Mouse (Mus musculus): ENCODE data around the gene Whrn. TPM values are rescaled to one million over a fixed set of nuclear protein-coding genes. Genes with fewer than 3 reads are reported as not detected.

Gene Whrn
- polyA plus RNA-seq, 1 experiment from 2014 or later, result 4.0 TPM

- Histone ChIP-seq H3K4me2 (replicated peaks) (no peak overlapping the region), H3K9me3 (no peaks in the 10 kb centered on the region), H3K4me1 (replicated peaks) (no peaks in the 10 kb centered on the region; the same call in 1 of the 2 replicates), H3K4me3 (replicated peaks) (no peak overlapping the region), H3K27ac (no peak overlapping the region), H3K9ac (no peak overlapping the region), H3K36me3 (no peaks in the 10 kb centered on the region), H3K27me3 (replicated peaks) (no peaks in the 10 kb centered on the region)
- WGBS, result 61% methylated on average over 16 of the region's 16 CpGs
- peak; percentile 52; the same call in 1 of the 2 replicates for ATAC-seq
These were observed 58.5 kb downstream of the Whrn start for GRCm38 (mm10) chr4:63437119-63437815.

- Histone ChIP-seq H3K4me1 (replicated peaks) (no peaks in the 10 kb centered on the region; the same call in 1 of the 2 replicates), H3K4me2 (replicated peaks) (no peak overlapping the region), H3K27me3 (replicated peaks) (no peaks in the 10 kb centered on the region), H3K9me3 (no peaks in the 10 kb centered on the region), H3K9ac (no peak overlapping the region), H3K4me3 (replicated peaks) (no peak overlapping the region), H3K36me3 (no peaks in the 10 kb centered on the region), H3K27ac (no peak overlapping the region)
- ATAC-seq, result no peak
- 68% methylated on average over 9 of the region's 9 CpGs for WGBS
These were observed 60.4 kb downstream of the Whrn start for GRCm38 (mm10) chr4:63435402-63435801.

GRCm38 (mm10) chr4:63431098-63431497, 64.7 kb downstream of the Whrn start:
- Histone ChIP-seq H3K4me2 (replicated peaks) (no peak overlapping the region), H3K9ac (no peak overlapping the region), H3K9me3 (no peaks in the 10 kb centered on the region), H3K4me3 (replicated peaks) (no peak overlapping the region), H3K36me3 (no peaks in the 10 kb centered on the region), H3K27ac (no peak overlapping the region), H3K4me1 (replicated peaks) (no peaks in the 10 kb centered on the region), H3K27me3 (replicated peaks) (no peaks in the 10 kb centered on the region)
- 67% methylated on average over 5 of the region's 5 CpGs for WGBS
- no peak for ATAC-seq

GRCm38 (mm10) chr4:63430357-63430756, 65.4 kb downstream of the Whrn start:
- Histone ChIP-seq H3K36me3 (no peaks in the 10 kb centered on the region), H3K9me3 (no peaks in the 10 kb centered on the region), H3K4me3 (replicated peaks) (no peak overlapping the region), H3K9ac (no peak overlapping the region), H3K4me2 (replicated peaks) (no peak overlapping the region), H3K27me3 (replicated peaks) (no peaks in the 10 kb centered on the region), H3K4me1 (replicated peaks) (no peaks in the 10 kb centered on the region), H3K27ac (no peak overlapping the region)
- no peak for ATAC-seq
- WGBS, result 47% methylated on average over 3 of the region's 3 CpGs

- no peaks in the 10 kb centered on the region for H3K4me1 ChIP-seq (replicated peaks)
- no peak overlapping the region for H3K4me3 ChIP-seq (replicated peaks)
- H3K4me2 ChIP-seq (replicated peaks), result no peak overlapping the region
- H3K27ac ChIP-seq, result no peak overlapping the region
- H3K9ac ChIP-seq, result no peak overlapping the region
- no peak for ATAC-seq
- 54% methylated on average over 8 of the region's 8 CpGs for WGBS
- H3K27me3 ChIP-seq (replicated peaks), result no peaks in the 10 kb centered on the region
- no peaks in the 10 kb centered on the region for H3K9me3 ChIP-seq
- H3K36me3 ChIP-seq, result no peaks in the 10 kb centered on the region
These were observed 69.5 kb downstream of the Whrn start for GRCm38 (mm10) chr4:63426308-63426707.

- H3K4me3 ChIP-seq (replicated peaks), result no peak overlapping the region
- no peaks in the 10 kb centered on the region for H3K36me3 ChIP-seq
- H3K27ac ChIP-seq, result no peak overlapping the region
- no peak for ATAC-seq
- H3K9ac ChIP-seq, result no peak overlapping the region
- no peak overlapping the region for H3K4me2 ChIP-seq (replicated peaks)
- peaks cover 4% of the 10 kb centered on the region; the same call in 1 of the 2 replicates for H3K4me1 ChIP-seq (replicated peaks)
- H3K9me3 ChIP-seq, result no peaks in the 10 kb centered on the region
- H3K27me3 ChIP-seq (replicated peaks), result no peaks in the 10 kb centered on the region
- WGBS, result 45% methylated on average over 5 of the region's 5 CpGs
These were observed 72.0 kb downstream of the Whrn start for GRCm38 (mm10) chr4:63423811-63424210.

- Histone ChIP-seq H3K4me1 (replicated peaks) (peaks cover 4% of the 10 kb centered on the region; the same call in 1 of the 2 replicates), H3K9me3 (no peaks in the 10 kb centered on the region), H3K27ac (no peak overlapping the region), H3K4me2 (replicated peaks) (no peak overlapping the region), H3K4me3 (replicated peaks) (no peak overlapping the region), H3K9ac (no peak overlapping the region), H3K36me3 (no peaks in the 10 kb centered on the region), H3K27me3 (replicated peaks) (no peaks in the 10 kb centered on the region)
- ATAC-seq, result no peak
- 63% methylated on average over 1 of the region's 1 CpGs for WGBS
These were observed 72.6 kb downstream of the Whrn start for GRCm38 (mm10) chr4:63423231-63423630.

GRCm38 (mm10) chr4:63420143-63420920, 75.5 kb downstream of the Whrn start:
- Histone ChIP-seq H3K9me3 (no peaks in the 10 kb centered on the region), H3K4me2 (replicated peaks) (no peak overlapping the region), H3K4me3 (replicated peaks) (no peak overlapping the region), H3K4me1 (replicated peaks) (peaks cover 6% of the 10 kb centered on the region; the same call in 1 of the 2 replicates), H3K9ac (no peak overlapping the region), H3K36me3 (no peaks in the 10 kb centered on the region), H3K27me3 (replicated peaks) (no peaks in the 10 kb centered on the region), H3K27ac (no peak overlapping the region)
- ATAC-seq, result no peak
- WGBS, result 61% methylated on average over 14 of the region's 14 CpGs

- 81% methylated on average over 11 of the region's 11 CpGs for WGBS
- H3K4me3 ChIP-seq (replicated peaks), result no peak overlapping the region
- no peaks in the 10 kb centered on the region for H3K27me3 ChIP-seq (replicated peaks)
- H3K27ac ChIP-seq, result no peak overlapping the region
- peaks cover 6% of the 10 kb centered on the region; the same call in 1 of the 2 replicates for H3K4me1 ChIP-seq (replicated peaks)
- H3K9ac ChIP-seq, result no peak overlapping the region
- H3K9me3 ChIP-seq, result no peaks in the 10 kb centered on the region
- no peak overlapping the region for H3K4me2 ChIP-seq (replicated peaks)
- H3K36me3 ChIP-seq, result no peaks in the 10 kb centered on the region
- no peak for ATAC-seq
These were observed 77.5 kb downstream of the Whrn start for GRCm38 (mm10) chr4:63418270-63418669.

- ATAC-seq, result peak; percentile 70
These were observed 78.4 kb downstream of the Whrn start for GRCm38 (mm10) chr4:63417318-63417957.

GRCm38 (mm10) chr4:63414951-63415350, 80.8 kb downstream of the Whrn start:
- H3K4me2 ChIP-seq (replicated peaks), result no peak overlapping the region
- 76% methylated on average over 5 of the region's 5 CpGs for WGBS
- no peak overlapping the region for H3K9ac ChIP-seq
- H3K27me3 ChIP-seq (replicated peaks), result no peaks in the 10 kb centered on the region
- no peak overlapping the region for H3K27ac ChIP-seq
- H3K9me3 ChIP-seq, result no peaks in the 10 kb centered on the region
- H3K4me1 ChIP-seq (replicated peaks), result peaks cover 6% of the 10 kb centered on the region
- ATAC-seq, result no peak
- H3K36me3 ChIP-seq, result no peaks in the 10 kb centered on the region
- no peak overlapping the region for H3K4me3 ChIP-seq (replicated peaks)

More at GRCm38 (mm10) chr4:63417318-63417957, 78.4 kb downstream of the Whrn start:
- no peak overlapping the region for H3K4me2 ChIP-seq (replicated peaks)
- no peak overlapping the region for H3K27ac ChIP-seq
- no peaks in the 10 kb centered on the region for H3K9me3 ChIP-seq
- no peaks in the 10 kb centered on the region for H3K27me3 ChIP-seq (replicated peaks)
- H3K36me3 ChIP-seq, result no peaks in the 10 kb centered on the region
- H3K4me3 ChIP-seq (replicated peaks), result no peak overlapping the region
- 24% methylated on average over 9 of the region's 9 CpGs for WGBS
- H3K9ac ChIP-seq, result no peak overlapping the region
- H3K4me1 ChIP-seq (replicated peaks), result peaks cover 6% of the 10 kb centered on the region; the same call in 1 of the 2 replicates

- Histone ChIP-seq H3K27me3 (replicated peaks) (no peaks in the 10 kb centered on the region), H3K36me3 (no peaks in the 10 kb centered on the region), H3K4me1 (replicated peaks) (peaks cover 24% of the 10 kb centered on the region), H3K27ac (no peak overlapping the region), H3K9ac (no peak overlapping the region), H3K9me3 (no peaks in the 10 kb centered on the region), H3K4me3 (replicated peaks) (no peak overlapping the region), H3K4me2 (replicated peaks) (no peak overlapping the region)
- WGBS, result 55% methylated on average over 5 of the region's 5 CpGs
- ATAC-seq, result no peak
These were observed 84.6 kb downstream of the Whrn start for GRCm38 (mm10) chr4:63411222-63411621.
